Mouse (Mus musculus) heart, adult 11 months (tissue): ENCODE data around the gene Adam22.
"Not testable (repeated sequence)": the region's sequence is repeated elsewhere in the genome, so short reads cannot be mapped to it uniquely, and the experiment has no call there.

ENCODE experiments used
- DNase-seq: peaks from one replicate; pipeline ENCODE4 v3.0.0; 2022

The Adam22 gene

DNA sequence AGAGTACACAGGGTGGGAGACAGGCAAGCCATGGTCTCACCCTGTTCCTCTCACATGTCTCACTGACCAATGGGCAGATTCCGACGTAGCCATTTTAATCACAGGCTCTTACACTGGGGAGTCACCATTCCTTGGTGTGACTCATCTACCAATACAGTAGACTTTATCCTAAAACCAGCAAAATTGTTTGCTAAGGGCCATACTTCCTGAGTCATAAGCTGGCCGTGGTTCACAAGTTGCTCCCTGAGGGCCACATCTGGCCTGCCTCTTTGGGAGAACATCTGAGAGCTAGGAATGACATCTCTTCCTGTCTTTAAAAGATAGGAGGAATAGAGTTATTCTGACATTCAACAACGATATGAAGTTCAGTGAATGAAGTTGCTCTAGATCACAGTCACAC, 314.1 kb downstream of the Adam22 start:
- peak; percentile 94 for DNase-seq

DNA sequence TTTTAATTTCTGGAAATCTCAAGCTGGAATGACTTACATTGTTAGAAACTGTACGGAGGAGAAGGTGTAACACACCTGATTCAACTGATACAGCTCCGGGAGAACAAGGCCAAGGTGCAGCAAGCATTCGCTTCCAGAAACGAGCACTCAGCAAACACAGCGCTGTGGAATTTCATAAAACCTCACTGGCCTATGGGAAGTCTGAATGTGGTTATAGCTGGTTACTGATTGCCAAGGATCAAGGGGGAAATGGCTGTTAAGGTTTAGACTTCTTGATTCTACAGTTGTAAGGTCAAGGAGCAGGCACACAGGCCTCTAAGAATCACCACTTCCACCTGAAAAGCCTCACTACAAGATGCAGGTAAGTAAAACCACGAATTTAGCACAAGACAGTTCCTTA, 322.1 kb downstream of the Adam22 start, which contains the start of gene Sri:
Sri (plus strand) TSS at position 224 of the 400 bp plus-strand sequence.
- DNase-seq, result no peak

GRCm38 (mm10) chr5:8034596-8034995, 333.4 kb downstream of the Adam22 start:
- DNase-seq, result not testable (repeated sequence)
